Mouse (Mus musculus): ENCODE measurements around the gene Epdr1. TPM values are rescaled to one million over a fixed set of nuclear protein-coding genes. Genes with fewer than 3 reads are reported as not detected.
A peak's percentile ranks its signal among the peaks of the same experiment; 100 is the strongest.
"Not testable (repeated sequence)": the region's sequence is repeated elsewhere in the genome, so short reads cannot be mapped to it uniquely, and the experiment has no call there.

Epdr1 gene
- total RNA-seq, 2 experiments from 2014 or later, result 10.0 to 10.9 TPM

GRCm38 (mm10) chr13:19612348-19612747 lies 7.4 kb downstream of the Epdr1 start:
- intact Hi-C loops (cut with DNase I), result no loop called here
- no peak for DNase-seq

GRCm38 (mm10) chr13:19608120-19608519 lies 11.6 kb downstream of the Epdr1 start:
- intact Hi-C loops (cut with DNase I), result no loop called here
- no peak for DNase-seq

GRCm38 (mm10) chr13:19604916-19605315 lies 14.8 kb downstream of the Epdr1 start:
- DNase-seq, result no peak
- intact Hi-C loops (cut with DNase I), result no loop called here

GRCm38 (mm10) chr13:19603719-19604118 lies 16.0 kb downstream of the Epdr1 start:
- intact Hi-C loops (cut with DNase I), result no loop called here
- no peak for DNase-seq

GRCm38 (mm10) chr13:19602531-19602930 lies 17.2 kb downstream of the Epdr1 start:
- no peak for DNase-seq
- intact Hi-C loops (cut with DNase I), result no loop called here

GRCm38 (mm10) chr13:19599242-19599641 lies 20.5 kb downstream of the Epdr1 start:
- intact Hi-C loops (cut with DNase I), result no loop called here
- DNase-seq, result no peak

GRCm38 (mm10) chr13:19595141-19595540 lies 24.6 kb downstream of the Epdr1 start:
- DNase-seq, result no peak
- intact Hi-C loops (cut with DNase I), result no loop called here

- peak; percentile 10 to 11 for DNase-seq
- intact Hi-C loops (cut with DNase I), result no loop called here
These were observed 28.5 kb downstream of the Epdr1 start for GRCm38 (mm10) chr13:19590996-19591759.

- DNase-seq, result no peak
- intact Hi-C loops (cut with DNase I), result no loop called here
These were observed 43.8 kb downstream of the Epdr1 start for GRCm38 (mm10) chr13:19575947-19576346.

GRCm38 (mm10) chr13:19574723-19575122 lies 45.0 kb downstream of the Epdr1 start:
- intact Hi-C loops (cut with DNase I); DNase-seq: not testable (repeated sequence)

- intact Hi-C loops (cut with DNase I); DNase-seq: not testable (repeated sequence)
These were observed 49.6 kb downstream of the Epdr1 start for GRCm38 (mm10) chr13:19570166-19570565.

GRCm38 (mm10) chr13:19562510-19562909 lies 57.2 kb downstream of the Epdr1 start:
- DNase-seq, result no peak
- intact Hi-C loops (cut with DNase I), result no loop called here

GRCm38 (mm10) chr13:19555391-19555790 lies 64.3 kb downstream of the Epdr1 start:
- intact Hi-C loops (cut with DNase I), result no loop called here
- no peak for DNase-seq

Other genes with a start within 250 kb of the Epdr1 start
- 10 to 100 TPM; 19.0 to 22.9 TPM for gene Stard3nl, start 224.1 kb downstream of the Epdr1 start, total RNA-seq (2021)
- under 1 TPM; 0.17 to 0.57 TPM for gene Sfrp4, start 3.2 kb upstream of the Epdr1 start, total RNA-seq (2021)
- under 1 TPM; 0.26 to 0.37 TPM for gene Nme8, start 77.9 kb upstream of the Epdr1 start, total RNA-seq (2021)
- under 1 TPM; 0.32 to 0.34 TPM for gene Gpr141, start 204.3 kb upstream of the Epdr1 start, total RNA-seq (2021)

All from heart, postnatal 10 days (tissue).